Mouse (Mus musculus): ENCODE measurements around the gene Pex7. TPM values are rescaled to one million over a fixed set of nuclear protein-coding genes. Genes with fewer than 3 reads are reported as not detected.
A peak's percentile ranks its signal among the peaks of the same experiment; 100 is the strongest.

Pex7 gene
- total RNA-seq, 2 experiments from 2014 or later, result 16.1 to 23.8 TPM

DNA sequence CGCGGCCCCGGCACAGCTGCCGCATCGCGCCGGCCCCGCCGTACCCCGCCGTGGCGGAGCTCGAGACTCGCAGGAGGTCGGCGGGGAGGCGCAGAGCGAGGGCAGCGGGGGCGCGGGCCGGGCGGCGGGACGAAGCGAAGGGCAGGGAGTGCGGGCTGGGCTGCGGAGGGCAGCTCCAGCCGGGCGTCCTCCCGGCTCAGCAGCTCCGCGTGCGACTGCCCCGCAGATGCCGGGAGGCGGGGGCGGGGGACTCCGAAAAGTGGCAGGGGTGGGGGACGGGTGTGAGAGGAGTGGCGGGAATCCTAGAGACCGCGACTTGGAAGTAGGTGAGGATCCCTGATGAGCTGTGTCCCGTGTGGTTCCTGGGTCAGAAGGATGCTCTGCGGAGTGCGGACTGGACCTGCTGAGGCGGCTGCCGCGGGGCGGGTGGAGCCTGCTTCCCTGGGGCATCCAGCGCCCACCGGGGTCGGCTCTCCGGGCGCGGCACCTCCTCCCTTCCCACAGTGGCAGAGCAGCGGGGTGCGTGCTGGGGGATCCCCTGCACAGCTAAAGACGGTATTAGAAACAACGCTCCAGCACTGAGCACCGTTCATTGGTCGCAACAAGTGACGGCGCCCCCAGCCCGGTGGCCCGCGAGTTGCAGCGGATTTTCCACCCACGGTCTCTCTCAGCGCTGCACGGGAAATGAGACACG is 56.3 kb downstream of the Pex7 start, which contains the start of gene Slc35d3:
Slc35d3 (minus strand) TSS at position 462 of the 694 bp plus-strand sequence.
- intact Hi-C loops (cut with DNase I), result no loop called here
- H3K27ac ChIP-seq, result no peak within 1 kb of the TSS
- no peak for TF ChIP-seq CTCF (IDR thresholded peaks at IDR 0.05)
- peak within 1 kb of the TSS; percentile 70 for H3K4me3 ChIP-seq
- DNase-seq, result peak; percentile 26

DNA sequence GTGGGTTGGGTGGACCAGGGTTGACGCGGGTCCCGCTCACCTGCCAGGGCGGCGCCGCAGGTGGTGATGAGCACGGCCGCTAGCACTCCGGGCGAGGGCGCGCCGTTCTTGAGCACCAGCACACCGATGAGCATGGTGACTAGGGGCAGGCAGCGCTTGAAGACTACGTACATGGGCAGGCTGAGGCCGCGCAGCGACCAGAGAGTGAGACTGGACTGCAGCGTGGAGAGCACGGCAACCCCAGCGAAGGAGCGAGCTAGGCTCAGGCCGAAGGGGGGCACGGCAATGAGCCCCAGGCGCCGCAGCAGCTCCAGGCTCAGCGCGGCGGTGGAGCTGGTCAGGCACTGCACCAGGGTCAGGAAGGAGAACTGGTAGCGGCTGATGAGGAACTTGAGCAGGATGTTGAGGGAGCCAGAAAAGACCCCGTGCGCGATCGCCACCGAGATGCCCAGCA is 56.9 kb downstream of the Pex7 start:
- DNase-seq, result peak; percentile 24
- Histone ChIP-seq H3K4me3 (peak overlapping the region; percentile 70), H3K27ac (no peak overlapping the region)
- intact Hi-C loops (cut with DNase I), result no loop called here
- TF ChIP-seq CTCF (IDR thresholded peaks at IDR 0.05), result no peak

DNA sequence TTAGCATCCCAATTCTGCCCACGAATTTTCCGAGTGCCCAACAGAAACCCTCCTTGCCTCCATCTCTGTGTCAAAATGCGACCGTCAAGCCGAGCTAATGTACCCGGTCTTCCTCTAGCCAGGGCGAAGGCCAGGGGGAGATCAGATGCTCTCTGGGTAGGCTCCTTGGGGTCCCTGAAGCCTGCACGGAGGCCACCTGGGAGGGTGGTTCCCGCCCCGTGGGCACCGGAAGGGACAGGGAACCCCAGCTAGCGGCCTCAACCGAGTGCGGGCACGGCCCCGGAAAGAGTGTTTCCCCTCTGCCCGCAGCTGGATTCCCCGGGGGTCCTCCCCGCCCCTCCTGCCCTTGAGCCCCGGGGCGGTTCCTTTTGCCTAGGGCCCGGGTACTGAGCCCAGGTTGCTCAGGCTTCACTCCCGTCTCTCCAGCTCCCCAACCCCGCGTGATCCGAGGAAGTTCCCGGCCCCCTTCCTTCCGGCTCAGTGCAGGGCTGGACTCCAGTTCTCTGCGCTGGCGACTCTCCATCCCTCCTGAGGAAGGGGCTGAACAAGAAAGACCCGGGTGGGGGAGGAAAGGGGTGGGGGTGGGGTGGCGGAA is 57.6 kb downstream of the Pex7 start:
- H3K27ac ChIP-seq, result no peak overlapping the region
- DNase-seq, result peak; percentile 16
- peak overlapping the region; percentile 70 for H3K4me3 ChIP-seq
- TF ChIP-seq CTCF (IDR thresholded peaks at IDR 0.05), result no peak
- intact Hi-C loops (cut with DNase I), result no loop called here

DNA sequence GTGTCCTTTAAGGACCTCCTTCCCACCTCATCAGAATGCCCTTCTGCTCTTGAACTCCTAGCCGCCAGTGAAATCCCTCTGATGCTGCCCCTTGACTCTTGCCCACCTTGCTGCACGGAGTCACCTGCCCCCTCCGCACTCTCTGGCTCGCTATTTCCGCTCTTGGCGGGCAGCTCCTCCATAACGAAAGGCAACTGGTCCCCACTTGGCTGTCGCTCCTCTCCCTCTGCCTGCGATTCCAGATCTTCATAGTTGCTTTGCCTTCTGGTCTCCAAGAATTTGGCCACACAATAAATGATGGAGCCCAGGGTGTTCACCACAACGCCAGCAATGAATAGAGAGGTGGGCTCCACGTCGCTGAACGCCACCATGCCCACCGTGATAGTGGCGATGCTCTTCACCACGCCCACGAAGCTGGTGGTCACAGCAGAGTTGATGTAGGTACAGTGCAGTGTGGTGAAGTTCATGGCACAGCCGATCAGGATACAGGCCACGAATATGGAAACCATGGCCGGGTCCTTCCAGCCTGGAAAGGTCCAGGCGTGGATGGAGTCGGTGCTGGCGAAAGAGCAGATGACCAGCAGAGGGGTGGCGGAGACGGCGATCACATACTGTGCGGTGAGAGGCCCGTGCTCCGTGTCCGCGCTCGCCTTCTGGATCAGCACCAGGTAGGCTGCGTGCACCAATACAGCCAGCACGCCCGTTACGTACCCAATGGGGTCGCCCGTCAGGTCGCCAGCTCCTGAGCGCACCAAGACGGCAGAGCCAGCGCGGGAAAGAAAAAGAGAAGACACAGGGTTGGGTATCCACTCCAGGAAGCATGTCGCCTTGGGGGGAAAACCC is 58.3 kb downstream of the Pex7 start:
- no peak for DNase-seq
- no peak for TF ChIP-seq CTCF (IDR thresholded peaks at IDR 0.05)
- peak overlapping the region; percentile 70 for H3K4me3 ChIP-seq
- H3K27ac ChIP-seq, result no peak overlapping the region
- intact Hi-C loops (cut with DNase I), result no loop called here

DNA sequence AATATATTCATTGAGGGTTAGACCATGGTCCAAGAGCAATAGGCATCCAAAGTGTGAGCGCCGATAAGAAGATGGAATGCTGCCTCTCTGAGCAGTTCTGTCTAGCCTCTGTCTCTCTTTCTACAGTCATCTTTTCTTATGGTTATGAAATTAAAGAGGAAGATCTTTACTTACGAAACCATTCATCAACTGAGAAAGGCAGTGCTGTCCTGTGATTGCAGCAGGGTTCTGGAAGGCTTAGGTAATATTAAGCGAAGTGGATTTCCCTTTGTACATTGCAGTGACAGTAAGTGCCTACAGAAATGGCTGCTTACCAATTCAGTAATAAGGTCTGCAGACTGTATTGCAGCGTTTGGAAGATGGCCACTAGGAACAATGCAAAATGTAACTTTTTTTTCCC is 67.7 kb downstream of the Pex7 start:
- no peak overlapping the region for H3K27ac ChIP-seq
- H3K4me3 ChIP-seq, result no peak overlapping the region
- DNase-seq, result no peak
- intact Hi-C loops (cut with DNase I), result no loop called here
- no peak for TF ChIP-seq CTCF (IDR thresholded peaks at IDR 0.05)

GRCm38 (mm10) chr10:19835887-19836710 is 71.4 kb downstream of the Pex7 start:
- Histone ChIP-seq H3K27ac (no peak overlapping the region), H3K4me3 (no peak overlapping the region)
- no peak for DNase-seq
- no peak for TF ChIP-seq CTCF (IDR thresholded peaks at IDR 0.05)
- intact Hi-C loops (cut with DNase I), result no loop called here

GRCm38 (mm10) chr10:19834222-19834621 is 73.3 kb downstream of the Pex7 start:
- H3K4me3 ChIP-seq, result no peak overlapping the region
- H3K27ac ChIP-seq, result no peak overlapping the region
- TF ChIP-seq CTCF (IDR thresholded peaks at IDR 0.05), result no peak
- no peak for DNase-seq
- intact Hi-C loops (cut with DNase I), result no loop called here

- Histone ChIP-seq H3K4me3 (no peak overlapping the region), H3K27ac (no peak overlapping the region)
- intact Hi-C loops (cut with DNase I), result no loop called here
- no peak for DNase-seq
- TF ChIP-seq CTCF (IDR thresholded peaks at IDR 0.05), result no peak
Observed at GRCm38 (mm10) chr10:19831072-19831849, 76.2 kb downstream of the Pex7 start.

- intact Hi-C loops (cut with DNase I), result no loop called here
- Histone ChIP-seq H3K27ac (no peak overlapping the region), H3K4me3 (no peak overlapping the region)
- no peak for TF ChIP-seq CTCF (IDR thresholded peaks at IDR 0.05)
- no peak for DNase-seq
Observed at GRCm38 (mm10) chr10:19820986-19821385, 86.5 kb downstream of the Pex7 start.

GRCm38 (mm10) chr10:19818723-19819355 is 88.7 kb downstream of the Pex7 start:
- DNase-seq, result no peak
- intact Hi-C loops (cut with DNase I), result no loop called here
- Histone ChIP-seq H3K4me3 (no peak overlapping the region), H3K27ac (no peak overlapping the region)
- TF ChIP-seq CTCF (IDR thresholded peaks at IDR 0.05), result no peak

DNA sequence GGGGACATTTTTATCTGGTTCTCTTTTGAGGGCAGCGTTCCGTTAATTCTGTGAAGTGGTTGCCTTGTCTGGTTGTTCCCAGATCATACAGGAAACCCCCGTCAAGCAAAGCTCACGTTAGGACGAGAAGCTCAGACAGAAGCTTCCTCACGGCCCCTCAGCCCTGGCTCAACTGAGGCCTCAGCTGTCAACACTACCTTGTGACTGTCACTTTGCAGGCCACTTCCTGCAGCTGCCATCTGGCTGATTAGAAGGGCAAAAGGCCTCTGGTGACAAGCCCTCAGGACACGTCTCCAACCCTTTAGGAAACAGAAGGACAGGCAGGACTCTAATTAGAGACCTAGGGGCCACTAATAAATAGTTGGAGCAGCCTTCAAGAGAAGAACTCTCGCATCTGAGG is 92.1 kb downstream of the Pex7 start:
- no peak overlapping the region for H3K4me3 ChIP-seq
- no peak for DNase-seq
- H3K27ac ChIP-seq, result no peak overlapping the region
- TF ChIP-seq CTCF (IDR thresholded peaks at IDR 0.05), result no peak
- intact Hi-C loops (cut with DNase I), result no loop called here

Measured in gastrocnemius, adult 2 months (tissue).